Mouse (Mus musculus): ENCODE data around the gene Klhl8.

DNA sequence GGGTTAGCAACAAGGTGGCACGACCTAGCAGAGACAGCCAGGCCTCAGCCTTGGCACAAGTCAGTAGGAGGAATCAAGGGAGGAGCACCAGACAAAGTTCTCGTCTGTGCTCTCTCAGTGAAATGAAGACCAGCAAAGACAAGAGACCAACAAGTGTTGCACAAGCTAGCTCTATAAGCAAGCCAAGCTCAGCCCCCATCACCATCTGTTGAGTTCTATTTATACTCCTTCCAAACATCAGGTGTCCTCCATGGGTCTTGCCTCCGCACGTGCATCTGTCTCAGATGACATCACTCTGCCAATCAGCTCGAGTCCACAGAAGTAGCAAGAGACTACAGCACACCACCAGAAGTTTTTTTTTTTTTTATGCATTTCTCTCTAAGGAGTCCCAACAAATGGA lies 43.6 kb upstream of the Klhl8 start:
- TF ChIP-seq POLR2A (IDR thresholded peaks at IDR 0.05; ENCODE audit: borderline replicate concordance, control insufficient read depth, low read depth, low read length) = no peak
- TF ChIP-seq CTCF (IDR thresholded peaks at IDR 0.05; ENCODE audit: control insufficient read depth, insufficient read depth, low read length) = no peak
